Mouse (Mus musculus): Measurements from ENCODE around the gene Jtb. TPM values are rescaled to one million over a fixed set of nuclear protein-coding genes. Genes with fewer than 3 reads are reported as not detected.

The Jtb gene
- polyA plus RNA-seq, 1 experiment from 2014 or later = 112 TPM

DNA sequence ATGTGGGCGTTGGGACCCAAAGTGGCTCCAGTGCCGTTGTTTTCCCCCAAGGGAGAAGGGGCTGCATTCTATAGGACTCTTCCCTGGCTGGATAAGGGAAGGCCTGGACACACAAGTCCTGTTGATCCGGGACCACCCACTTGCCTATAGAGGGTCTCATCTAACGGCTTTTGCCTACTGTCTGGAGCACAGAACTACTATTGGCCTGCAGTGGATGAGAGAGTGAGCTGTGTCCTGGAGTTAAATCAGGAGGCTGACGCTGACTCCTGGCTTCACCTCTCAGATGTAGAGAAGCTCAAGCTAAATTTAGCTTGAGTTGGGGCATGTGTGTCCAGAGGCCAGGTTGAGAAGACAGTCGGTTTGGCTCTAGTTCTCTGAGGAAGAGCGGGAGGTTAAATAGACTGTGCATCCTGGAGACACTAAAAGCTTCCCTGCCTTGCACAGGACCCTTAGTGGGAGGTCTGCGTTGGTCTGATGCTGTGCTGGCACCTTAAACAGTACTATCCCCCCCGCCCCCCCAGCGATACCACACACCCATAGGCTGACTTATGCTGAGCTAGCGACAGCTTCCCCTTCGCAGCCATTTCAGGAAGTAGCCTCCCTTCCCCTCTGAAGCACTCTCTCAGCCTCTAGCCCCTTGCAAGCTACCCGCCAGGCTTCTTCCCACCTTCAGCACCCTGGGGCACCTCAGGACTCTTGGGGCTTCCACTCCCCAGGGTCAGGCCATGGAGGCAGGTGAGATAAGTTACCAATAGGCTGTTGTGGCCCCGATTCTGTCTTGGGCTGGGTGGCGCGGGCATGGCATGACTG lies 34.7 kb downstream of the Jtb start:
- H3K4me2 ChIP-seq = peak overlapping the region; percentile 88
- ATAC-seq (ENCODE audit: low FRiP score) (peak; percentile 47), DNase-seq (ENCODE audit: low spot score, missing footprints) (no peak)
- peak overlapping the region; percentile 97 for H3K9ac ChIP-seq (ENCODE audit: low read length)
- WGBS = 28% methylated on average over 16 of the region's 16 CpGs
- peak overlapping the region; percentile 87 for H3K27ac ChIP-seq (ENCODE audit: low read depth, low read length)
- no peaks in the 10 kb centered on the region for H3K9me3 ChIP-seq (ENCODE audit: control insufficient read depth, low read length)
- H3K4me3 ChIP-seq (ENCODE audit: low read depth, low read length) = peak overlapping the region; percentile 95
- no peaks in the 10 kb centered on the region for H3K27me3 ChIP-seq (ENCODE audit: control insufficient read depth, insufficient read depth, low read length)
- peaks cover 14% of the 10 kb centered on the region for H3K36me3 ChIP-seq (ENCODE audit: control insufficient read depth, insufficient read depth, low read length)
- peaks cover 11% of the 10 kb centered on the region for H3K4me1 ChIP-seq (ENCODE audit: control insufficient read depth, insufficient read depth, low read length)

DNA sequence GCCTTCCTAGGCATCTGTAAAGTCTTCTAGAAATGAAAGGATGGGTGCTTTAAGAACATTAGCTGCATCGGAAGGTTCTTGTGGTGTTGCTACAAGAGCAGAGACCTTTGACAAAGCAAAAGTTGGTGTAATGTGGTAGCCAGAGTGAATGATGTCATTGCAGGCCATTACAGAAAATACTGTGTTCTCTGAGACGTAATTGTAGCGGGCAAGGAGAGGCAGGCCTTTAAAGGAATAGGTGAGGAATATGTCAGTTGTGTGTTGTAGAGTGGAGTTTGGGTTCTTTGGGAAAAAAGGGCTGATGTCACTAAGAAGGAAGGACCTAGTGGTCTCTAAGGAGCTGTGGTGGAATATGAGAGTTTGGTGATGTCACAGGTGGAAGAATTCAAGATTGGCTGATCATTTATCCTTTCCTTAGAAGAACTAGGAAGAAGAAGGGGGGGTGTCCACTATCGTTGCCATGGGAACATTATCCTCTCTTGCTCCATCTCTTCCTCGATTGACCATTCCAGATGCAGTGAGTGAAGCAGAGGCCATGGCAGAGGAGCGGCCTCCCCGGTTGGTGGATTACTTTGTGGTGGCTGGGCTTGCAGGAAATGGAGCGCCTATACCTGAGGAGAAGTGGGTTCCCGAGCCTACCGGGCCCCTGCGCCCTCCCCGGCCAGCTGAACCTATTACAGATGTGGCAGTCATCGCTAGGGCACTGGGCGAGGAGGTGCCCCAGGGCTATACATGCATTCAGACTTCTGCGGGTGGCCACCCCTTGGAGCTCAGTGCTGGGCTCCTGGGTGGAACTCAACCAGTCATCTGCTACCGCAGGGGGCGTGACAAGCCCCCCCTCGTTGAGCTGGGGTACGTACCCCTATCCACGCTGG lies 35.7 kb downstream of the Jtb start:
- Histone ChIP-seq H3K27me3 (ENCODE audit: control insufficient read depth, insufficient read depth, low read length) (no peaks in the 10 kb centered on the region), H3K36me3 (ENCODE audit: control insufficient read depth, insufficient read depth, low read length) (peaks cover 8% of the 10 kb centered on the region), H3K4me1 (ENCODE audit: control insufficient read depth, insufficient read depth, low read length) (peaks cover 11% of the 10 kb centered on the region), H3K4me2 (no peak overlapping the region), H3K4me3 (ENCODE audit: low read depth, low read length) (no peak overlapping the region), H3K27ac (ENCODE audit: low read depth, low read length) (no peak overlapping the region), H3K9ac (ENCODE audit: low read length) (no peak overlapping the region), H3K9me3 (ENCODE audit: control insufficient read depth, low read length) (no peaks in the 10 kb centered on the region)
- 88% methylated on average over 20 of the region's 20 CpGs for WGBS
- ATAC-seq (ENCODE audit: low FRiP score) (no peak), DNase-seq (ENCODE audit: low spot score, missing footprints) (no peak)

DNA sequence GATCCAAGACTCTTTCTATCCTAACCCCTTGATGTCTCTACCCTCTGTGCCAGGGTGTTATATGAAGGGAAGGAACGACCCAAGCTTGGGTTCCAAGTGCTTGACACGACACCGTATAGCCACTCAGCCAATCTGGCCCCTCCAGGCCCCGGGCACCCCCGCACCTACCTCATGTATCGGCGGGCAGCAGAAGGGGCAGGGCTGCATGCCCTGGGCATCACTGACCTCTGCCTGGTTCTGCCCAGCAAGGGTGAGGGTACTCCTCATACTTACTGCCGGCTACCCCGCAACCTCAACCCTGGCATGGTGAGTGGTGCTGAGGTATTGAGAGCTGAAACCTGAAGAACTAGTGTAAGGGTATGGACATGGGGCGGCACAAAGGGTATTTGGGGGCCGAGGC lies 36.8 kb downstream of the Jtb start:
- ATAC-seq (ENCODE audit: low FRiP score) (no peak), DNase-seq (ENCODE audit: low spot score, missing footprints) (no peak)
- no peak overlapping the region for H3K9ac ChIP-seq (ENCODE audit: low read length)
- H3K36me3 ChIP-seq (ENCODE audit: control insufficient read depth, insufficient read depth, low read length) = peaks cover 7% of the 10 kb centered on the region; the same call in 1 of the 2 replicates
- peaks cover 11% of the 10 kb centered on the region for H3K4me1 ChIP-seq (ENCODE audit: control insufficient read depth, insufficient read depth, low read length)
- H3K4me2 ChIP-seq = no peak overlapping the region
- no peaks in the 10 kb centered on the region for H3K9me3 ChIP-seq (ENCODE audit: control insufficient read depth, low read length)
- WGBS = 97% methylated on average over 11 of the region's 11 CpGs
- no peak overlapping the region for H3K27ac ChIP-seq (ENCODE audit: low read depth, low read length)
- H3K27me3 ChIP-seq (ENCODE audit: control insufficient read depth, insufficient read depth, low read length) = no peaks in the 10 kb centered on the region
- no peak overlapping the region for H3K4me3 ChIP-seq (ENCODE audit: low read depth, low read length)

- DNase-seq (ENCODE audit: low spot score, missing footprints) = no peak
- Histone ChIP-seq H3K4me3 (ENCODE audit: low read depth, low read length) (no peak overlapping the region), H3K9ac (ENCODE audit: low read length) (no peak overlapping the region), H3K4me1 (ENCODE audit: control insufficient read depth, insufficient read depth, low read length) (peaks cover 11% of the 10 kb centered on the region), H3K27ac (ENCODE audit: low read depth, low read length) (no peak overlapping the region), H3K9me3 (ENCODE audit: control insufficient read depth, low read length) (no peaks in the 10 kb centered on the region), H3K27me3 (ENCODE audit: control insufficient read depth, insufficient read depth, low read length) (no peaks in the 10 kb centered on the region), H3K36me3 (ENCODE audit: control insufficient read depth, insufficient read depth, low read length) (peaks cover 10% of the 10 kb centered on the region; the same call in 1 of the 2 replicates), H3K4me2 (no peak overlapping the region)
- ATAC-seq (ENCODE audit: low FRiP score) = no peak
- 86% methylated on average over 16 of the region's 16 CpGs for WGBS
These were observed 37.6 kb downstream of the Jtb start for GRCm38 (mm10) chr3:90268971-90269370.

- no peak overlapping the region for H3K27ac ChIP-seq (ENCODE audit: low read depth, low read length)
- H3K4me3 ChIP-seq (ENCODE audit: low read depth, low read length) = no peak overlapping the region
- no peaks in the 10 kb centered on the region for H3K27me3 ChIP-seq (ENCODE audit: control insufficient read depth, insufficient read depth, low read length)
- H3K36me3 ChIP-seq (ENCODE audit: control insufficient read depth, insufficient read depth, low read length) = peaks cover 10% of the 10 kb centered on the region; the same call in 1 of the 2 replicates
- 90% methylated on average over 8 of the region's 8 CpGs for WGBS
- no peak overlapping the region for H3K9ac ChIP-seq (ENCODE audit: low read length)
- ATAC-seq (ENCODE audit: low FRiP score) (no peak), DNase-seq (ENCODE audit: low spot score, missing footprints) (no peak)
- H3K4me2 ChIP-seq = no peak overlapping the region
- peaks cover 8% of the 10 kb centered on the region for H3K4me1 ChIP-seq (ENCODE audit: control insufficient read depth, insufficient read depth, low read length)
- H3K9me3 ChIP-seq (ENCODE audit: control insufficient read depth, low read length) = no peaks in the 10 kb centered on the region
These were observed 39.4 kb downstream of the Jtb start for GRCm38 (mm10) chr3:90270784-90271183.

- H3K4me1 ChIP-seq (ENCODE audit: control insufficient read depth, insufficient read depth, low read length) = no peaks in the 10 kb centered on the region
- peaks cover 13% of the 10 kb centered on the region; the same call in 1 of the 2 replicates for H3K36me3 ChIP-seq (ENCODE audit: control insufficient read depth, insufficient read depth, low read length)
- no peak overlapping the region for H3K4me3 ChIP-seq (ENCODE audit: low read depth, low read length)
- H3K4me2 ChIP-seq = no peak overlapping the region
- 79% methylated on average over 9 of the region's 9 CpGs for WGBS
- no peaks in the 10 kb centered on the region for H3K27me3 ChIP-seq (ENCODE audit: control insufficient read depth, insufficient read depth, low read length)
- DNase-seq (ENCODE audit: low spot score, missing footprints) (no peak), ATAC-seq (ENCODE audit: low FRiP score) (no peak)
- no peak overlapping the region for H3K27ac ChIP-seq (ENCODE audit: low read depth, low read length)
- H3K9ac ChIP-seq (ENCODE audit: low read length) = no peak overlapping the region
- H3K9me3 ChIP-seq (ENCODE audit: control insufficient read depth, low read length) = no peaks in the 10 kb centered on the region
These were observed 40.8 kb downstream of the Jtb start for GRCm38 (mm10) chr3:90272170-90272569.

DNA sequence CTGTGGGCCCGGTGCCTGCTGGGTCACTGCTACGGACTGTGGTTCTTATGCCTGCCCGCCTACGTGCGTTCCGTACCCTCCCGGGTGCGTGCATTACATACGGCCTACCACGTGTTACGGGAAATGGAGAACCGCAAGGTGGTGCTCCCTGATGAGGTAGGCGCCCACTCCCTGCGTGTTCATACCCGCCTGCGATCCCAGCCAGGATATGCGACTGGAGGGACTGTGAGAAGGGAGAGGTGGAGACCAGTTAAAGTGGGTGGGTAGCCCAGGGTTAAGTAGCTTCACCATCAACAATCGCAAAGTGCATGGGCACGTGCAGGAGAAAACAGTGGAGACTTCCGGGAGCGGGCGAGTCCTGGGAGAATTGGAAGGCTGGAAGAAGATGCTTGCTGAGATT lies 42.5 kb downstream of the Jtb start:
- Histone ChIP-seq H3K36me3 (ENCODE audit: control insufficient read depth, insufficient read depth, low read length) (peaks cover 17% of the 10 kb centered on the region), H3K4me2 (no peak overlapping the region), H3K9me3 (ENCODE audit: control insufficient read depth, low read length) (no peaks in the 10 kb centered on the region), H3K9ac (ENCODE audit: low read length) (no peak overlapping the region), H3K4me3 (ENCODE audit: low read depth, low read length) (no peak overlapping the region), H3K4me1 (ENCODE audit: control insufficient read depth, insufficient read depth, low read length) (no peaks in the 10 kb centered on the region), H3K27me3 (ENCODE audit: control insufficient read depth, insufficient read depth, low read length) (no peaks in the 10 kb centered on the region), H3K27ac (ENCODE audit: low read depth, low read length) (no peak overlapping the region)
- 93% methylated on average over 22 of the region's 22 CpGs for WGBS
- ATAC-seq (ENCODE audit: low FRiP score) (no peak), DNase-seq (ENCODE audit: low spot score, missing footprints) (no peak)

DNA sequence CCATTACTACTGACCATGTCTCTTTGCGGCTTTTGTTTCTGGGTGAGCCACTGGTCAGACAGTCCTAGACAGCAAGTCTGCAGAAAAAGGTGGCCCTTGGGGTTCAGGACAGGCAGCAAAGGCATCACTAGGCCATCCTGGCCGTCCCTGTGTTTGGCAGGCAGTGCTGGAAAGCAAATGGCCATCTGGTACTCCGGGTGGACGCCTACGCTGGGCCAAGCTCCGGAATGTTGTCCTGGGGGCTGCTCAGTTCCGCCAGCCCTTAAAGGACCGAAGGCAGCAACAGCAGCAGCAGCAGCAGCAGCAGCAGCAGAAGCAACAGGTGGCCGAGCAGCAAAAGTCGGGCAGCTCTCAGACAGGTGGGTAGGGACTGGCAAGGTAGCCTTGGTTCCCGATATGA lies 43.9 kb downstream of the Jtb start:
- no peaks in the 10 kb centered on the region for H3K9me3 ChIP-seq (ENCODE audit: control insufficient read depth, low read length)
- 91% methylated on average over 11 of the region's 11 CpGs for WGBS
- no peak overlapping the region for H3K27ac ChIP-seq (ENCODE audit: low read depth, low read length)
- peaks cover 21% of the 10 kb centered on the region for H3K36me3 ChIP-seq (ENCODE audit: control insufficient read depth, insufficient read depth, low read length)
- no peaks in the 10 kb centered on the region for H3K4me1 ChIP-seq (ENCODE audit: control insufficient read depth, insufficient read depth, low read length)
- no peak for ATAC-seq (ENCODE audit: low FRiP score)
- H3K4me2 ChIP-seq = no peak overlapping the region
- H3K4me3 ChIP-seq (ENCODE audit: low read depth, low read length) = no peak overlapping the region
- DNase-seq (ENCODE audit: low spot score, missing footprints) = no peak
- no peaks in the 10 kb centered on the region for H3K27me3 ChIP-seq (ENCODE audit: control insufficient read depth, insufficient read depth, low read length)
- no peak overlapping the region for H3K9ac ChIP-seq (ENCODE audit: low read length)

- DNase-seq (ENCODE audit: low spot score, missing footprints) (no peak), ATAC-seq (ENCODE audit: low FRiP score) (no peak)
- Histone ChIP-seq H3K4me3 (ENCODE audit: low read depth, low read length) (no peak overlapping the region), H3K4me1 (ENCODE audit: control insufficient read depth, insufficient read depth, low read length) (no peaks in the 10 kb centered on the region), H3K9ac (ENCODE audit: low read length) (no peak overlapping the region), H3K27me3 (ENCODE audit: control insufficient read depth, insufficient read depth, low read length) (no peaks in the 10 kb centered on the region), H3K4me2 (no peak overlapping the region), H3K36me3 (ENCODE audit: control insufficient read depth, insufficient read depth, low read length) (peaks cover 19% of the 10 kb centered on the region), H3K9me3 (ENCODE audit: control insufficient read depth, low read length) (no peaks in the 10 kb centered on the region), H3K27ac (ENCODE audit: low read depth, low read length) (no peak overlapping the region)
- WGBS = 39% methylated on average over 16 of the region's 16 CpGs
These were observed 45.5 kb downstream of the Jtb start for GRCm38 (mm10) chr3:90276858-90277257.
